Mouse (Mus musculus): ENCODE results near the gene Atf7ip2. TPM values are rescaled to one million over a fixed set of nuclear protein-coding genes. Genes with fewer than 3 reads are reported as not detected.
A peak's percentile ranks its signal among the peaks of the same experiment; 100 is the strongest.

Atf7ip2 gene
- polyA plus RNA-seq, 1 experiment, result 35.1 TPM

DNA sequence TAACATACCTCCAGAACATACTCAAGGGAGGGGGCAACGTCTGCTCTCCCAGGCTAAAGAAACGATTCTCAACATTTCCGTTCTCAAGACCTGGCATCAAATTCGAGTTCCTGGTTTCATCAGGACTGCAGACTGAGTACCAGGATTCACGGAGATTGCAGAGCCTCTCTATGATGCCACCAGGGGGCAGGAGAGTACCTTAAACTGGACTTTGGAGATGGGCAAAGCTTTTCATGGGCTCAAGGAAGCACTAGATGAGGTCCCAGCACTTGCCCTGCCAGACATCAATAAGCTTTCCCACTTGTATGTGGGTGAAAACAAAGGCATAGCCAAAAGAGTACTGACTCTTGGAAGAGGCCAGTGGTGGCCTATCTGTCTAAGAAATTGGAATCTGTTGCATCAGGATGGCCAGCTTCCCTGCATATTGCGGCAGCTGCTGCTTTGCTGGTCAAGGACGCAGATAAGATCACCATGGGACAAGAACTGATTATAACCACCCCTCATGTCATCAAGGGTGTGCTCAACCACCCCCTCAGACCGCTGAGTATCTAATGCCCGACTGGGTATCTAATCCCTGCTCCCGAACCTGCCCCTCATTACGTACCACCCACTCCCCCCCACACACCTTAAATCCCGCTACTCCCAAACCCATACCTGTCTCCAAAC, 87.9 kb downstream of the Atf7ip2 start:
- Histone ChIP-seq H3K27ac (ENCODE audit: insufficient read depth, low read length) (no peak overlapping the region), H3K9me3 (replicated peaks; ENCODE audit: control insufficient read depth, insufficient read depth, low read length, poor library complexity, severe bottlenecking) (no peaks in the 10 kb centered on the region), H3K27me3 (ENCODE audit: control insufficient read depth, insufficient read depth, low read length, poor library complexity, severe bottlenecking) (no peaks in the 10 kb centered on the region), H3K9ac (ENCODE audit: low read depth, poor library complexity, severe bottlenecking) (no peak overlapping the region), H3K4me3 (ENCODE audit: low read depth, low read length) (no peak overlapping the region), H3K36me3 (ENCODE audit: control insufficient read depth, insufficient read depth, low read length, poor library complexity, severe bottlenecking) (no peaks in the 10 kb centered on the region), H3K4me1 (ENCODE audit: control insufficient read depth, insufficient read depth, low read length) (no peaks in the 10 kb centered on the region)
- TF ChIP-seq EP300 (IDR thresholded peaks at IDR 0.05; ENCODE audit: insufficient read depth, low read depth, low read length) (no peak), POLR2A (IDR thresholded peaks at IDR 0.05; ENCODE audit: insufficient read depth, low read length) (no peak), CTCF (IDR thresholded peaks at IDR 0.05; ENCODE audit: low read depth, low read length) (peak; percentile 62)

DNA sequence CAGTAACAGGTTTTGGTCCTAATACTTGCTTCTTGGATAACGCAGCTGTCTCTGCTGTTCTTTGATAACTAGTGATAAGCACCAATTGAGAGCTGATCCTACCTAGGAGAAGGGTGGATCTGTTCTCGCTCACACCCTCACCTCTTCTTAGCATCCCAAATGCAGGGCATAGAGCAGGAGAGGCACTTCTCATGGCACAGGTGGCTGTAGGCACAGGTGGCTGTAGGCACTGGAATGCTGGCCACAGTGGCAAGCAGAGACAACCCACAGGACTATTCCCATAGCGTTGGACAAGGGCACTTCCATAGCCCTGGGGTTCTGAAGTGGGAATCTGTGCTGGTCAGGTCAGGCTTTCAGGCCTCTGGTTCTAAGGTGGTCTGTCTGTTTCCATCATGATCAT, 89.4 kb downstream of the Atf7ip2 start:
- Histone ChIP-seq H3K4me1 (ENCODE audit: control insufficient read depth, insufficient read depth, low read length) (no peaks in the 10 kb centered on the region), H3K27ac (ENCODE audit: insufficient read depth, low read length) (no peak overlapping the region), H3K4me3 (ENCODE audit: low read depth, low read length) (no peak overlapping the region), H3K36me3 (ENCODE audit: control insufficient read depth, insufficient read depth, low read length, poor library complexity, severe bottlenecking) (no peaks in the 10 kb centered on the region), H3K9me3 (replicated peaks; ENCODE audit: control insufficient read depth, insufficient read depth, low read length, poor library complexity, severe bottlenecking) (no peaks in the 10 kb centered on the region), H3K27me3 (ENCODE audit: control insufficient read depth, insufficient read depth, low read length, poor library complexity, severe bottlenecking) (no peaks in the 10 kb centered on the region), H3K9ac (ENCODE audit: low read depth, poor library complexity, severe bottlenecking) (no peak overlapping the region)
- TF ChIP-seq EP300 (IDR thresholded peaks at IDR 0.05; ENCODE audit: insufficient read depth, low read depth, low read length) (no peak), CTCF (IDR thresholded peaks at IDR 0.05; ENCODE audit: low read depth, low read length) (no peak), POLR2A (IDR thresholded peaks at IDR 0.05; ENCODE audit: insufficient read depth, low read length) (no peak)

- Histone ChIP-seq H3K9me3 (replicated peaks; ENCODE audit: control insufficient read depth, insufficient read depth, low read length, poor library complexity, severe bottlenecking) (no peaks in the 10 kb centered on the region), H3K9ac (ENCODE audit: low read depth, poor library complexity, severe bottlenecking) (no peak overlapping the region), H3K4me1 (ENCODE audit: control insufficient read depth, insufficient read depth, low read length) (no peaks in the 10 kb centered on the region), H3K36me3 (ENCODE audit: control insufficient read depth, insufficient read depth, low read length, poor library complexity, severe bottlenecking) (no peaks in the 10 kb centered on the region), H3K4me3 (ENCODE audit: low read depth, low read length) (no peak overlapping the region), H3K27ac (ENCODE audit: insufficient read depth, low read length) (no peak overlapping the region), H3K27me3 (ENCODE audit: control insufficient read depth, insufficient read depth, low read length, poor library complexity, severe bottlenecking) (no peaks in the 10 kb centered on the region)
- TF ChIP-seq CTCF (IDR thresholded peaks at IDR 0.05; ENCODE audit: low read depth, low read length) (no peak), POLR2A (IDR thresholded peaks at IDR 0.05; ENCODE audit: insufficient read depth, low read length) (no peak), EP300 (IDR thresholded peaks at IDR 0.05; ENCODE audit: insufficient read depth, low read depth, low read length) (no peak)
Observed at GRCm38 (mm10) chr16:10286513-10287268, 94.2 kb downstream of the Atf7ip2 start.

DNA sequence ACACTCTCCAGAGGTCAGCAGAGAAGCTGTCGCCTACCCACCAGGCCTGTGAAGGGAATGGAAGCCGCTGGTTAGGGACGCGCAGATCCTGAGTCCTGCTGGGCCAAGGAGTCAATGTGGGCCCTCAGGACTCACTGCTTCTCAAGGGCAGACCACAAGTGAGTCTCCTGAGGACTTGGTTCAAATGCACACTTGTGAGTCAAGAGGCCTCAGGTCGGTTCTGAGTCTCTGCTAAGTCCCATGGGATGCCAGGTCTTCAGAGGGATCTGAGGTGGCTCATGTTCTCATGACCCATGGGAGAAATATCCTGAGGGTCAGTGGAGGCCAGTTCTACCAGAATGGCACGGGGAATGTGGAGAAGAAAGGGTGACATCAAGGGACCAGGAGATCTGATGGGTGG, 95.6 kb downstream of the Atf7ip2 start:
- H3K9me3 ChIP-seq (replicated peaks; ENCODE audit: control insufficient read depth, insufficient read depth, low read length, poor library complexity, severe bottlenecking), result no peaks in the 10 kb centered on the region

GRCm38 (mm10) chr16:10297696-10298644, 105.5 kb downstream of the Atf7ip2 start:
- no peak for TF ChIP-seq POLR2A (IDR thresholded peaks at IDR 0.05; ENCODE audit: insufficient read depth, low read length)
- no peak for TF ChIP-seq CTCF (IDR thresholded peaks at IDR 0.05; ENCODE audit: low read depth, low read length)
- TF ChIP-seq EP300 (IDR thresholded peaks at IDR 0.05; ENCODE audit: insufficient read depth, low read depth, low read length), result no peak
- Histone ChIP-seq H3K27ac (ENCODE audit: insufficient read depth, low read length) (no peak overlapping the region), H3K27me3 (ENCODE audit: control insufficient read depth, insufficient read depth, low read length, poor library complexity, severe bottlenecking) (no peaks in the 10 kb centered on the region), H3K9ac (ENCODE audit: low read depth, poor library complexity, severe bottlenecking) (no peak overlapping the region), H3K36me3 (ENCODE audit: control insufficient read depth, insufficient read depth, low read length, poor library complexity, severe bottlenecking) (no peaks in the 10 kb centered on the region), H3K4me1 (ENCODE audit: control insufficient read depth, insufficient read depth, low read length) (no peaks in the 10 kb centered on the region), H3K4me3 (ENCODE audit: low read depth, low read length) (no peak overlapping the region), H3K9me3 (replicated peaks; ENCODE audit: control insufficient read depth, insufficient read depth, low read length, poor library complexity, severe bottlenecking) (no peaks in the 10 kb centered on the region)

More for the DNA sequence above, 95.6 kb downstream of the Atf7ip2 start:
- H3K4me1 ChIP-seq (ENCODE audit: control insufficient read depth, insufficient read depth, low read length), result no peaks in the 10 kb centered on the region
- TF ChIP-seq EP300 (IDR thresholded peaks at IDR 0.05; ENCODE audit: insufficient read depth, low read depth, low read length) (no peak), POLR2A (IDR thresholded peaks at IDR 0.05; ENCODE audit: insufficient read depth, low read length) (no peak), CTCF (IDR thresholded peaks at IDR 0.05; ENCODE audit: low read depth, low read length) (no peak)
- no peaks in the 10 kb centered on the region for H3K36me3 ChIP-seq (ENCODE audit: control insufficient read depth, insufficient read depth, low read length, poor library complexity, severe bottlenecking)
- H3K9ac ChIP-seq (ENCODE audit: low read depth, poor library complexity, severe bottlenecking), result no peak overlapping the region
- no peak overlapping the region for H3K27ac ChIP-seq (ENCODE audit: insufficient read depth, low read length)
- no peaks in the 10 kb centered on the region for H3K27me3 ChIP-seq (ENCODE audit: control insufficient read depth, insufficient read depth, low read length, poor library complexity, severe bottlenecking)
- H3K4me3 ChIP-seq (ENCODE audit: low read depth, low read length), result no peak overlapping the region
